Mouse (Mus musculus): ENCODE measurements around the gene Oxa1l.

Oxa1l gene

DNA sequence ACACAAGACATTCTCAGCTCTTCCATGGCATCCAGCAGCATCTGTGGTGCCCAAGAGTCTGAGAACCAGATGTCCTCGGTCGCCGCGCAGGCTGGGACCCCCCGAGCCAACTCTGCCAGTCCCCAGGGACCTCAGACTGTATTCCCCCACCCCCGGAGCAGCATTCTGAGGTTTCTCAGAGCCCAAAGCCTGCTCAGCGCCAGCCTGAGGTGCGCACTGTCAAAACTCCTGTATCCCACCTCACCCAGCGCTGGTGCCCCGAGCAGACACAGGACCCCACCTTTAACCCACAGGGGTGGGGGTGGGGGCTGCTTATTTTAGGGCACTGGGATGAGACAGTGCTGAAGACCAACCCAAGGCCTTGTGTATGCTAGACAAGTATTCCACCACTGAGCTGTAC lies 10.8 kb downstream of the Oxa1l start:
- DNase-seq (ENCODE audit: low spot score in 2 of 2) = no peak

DNA sequence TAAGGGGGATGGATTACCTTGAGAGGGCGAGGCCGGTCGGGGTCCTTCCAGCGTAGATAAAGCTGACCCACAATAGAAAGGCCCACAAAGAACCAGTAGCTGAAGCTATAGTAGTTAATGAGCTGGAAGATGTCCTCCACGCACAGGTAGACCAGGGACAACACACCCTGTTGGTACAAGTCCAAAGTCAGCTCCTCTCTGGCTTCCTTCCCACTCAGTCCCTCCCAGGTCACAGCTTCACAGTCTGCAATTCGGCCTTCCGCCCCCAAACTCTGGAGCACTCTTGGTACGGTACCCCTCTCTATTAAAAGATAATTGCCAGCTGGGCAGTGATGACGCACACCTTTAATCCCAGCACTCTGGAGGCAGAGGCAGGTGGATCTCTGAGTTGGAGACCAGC lies 12.3 kb downstream of the Oxa1l start:
- DNase-seq (ENCODE audit: low spot score in 2 of 2) = no peak

DNA sequence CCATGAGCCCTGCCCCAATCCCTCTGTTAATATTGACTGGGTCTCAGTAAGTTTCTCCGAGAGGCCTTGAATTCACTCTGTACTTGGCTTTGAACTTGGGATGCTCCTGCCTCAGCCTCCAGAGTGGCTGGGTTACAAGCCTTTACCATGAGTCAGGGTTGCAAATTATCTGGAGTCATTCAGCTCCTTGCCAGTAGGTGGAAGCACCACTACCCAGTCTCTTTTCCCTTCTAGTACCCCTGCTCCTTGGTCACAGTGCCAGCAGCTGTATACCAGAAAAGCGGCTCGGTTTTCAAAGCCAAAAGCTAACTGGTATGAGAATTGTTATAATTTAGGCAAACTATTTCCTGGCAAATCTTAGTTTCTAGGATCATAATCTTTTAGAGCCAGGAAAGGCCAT lies 15.3 kb downstream of the Oxa1l start:
- no peak for DNase-seq (ENCODE audit: low spot score in 2 of 2)

DNA sequence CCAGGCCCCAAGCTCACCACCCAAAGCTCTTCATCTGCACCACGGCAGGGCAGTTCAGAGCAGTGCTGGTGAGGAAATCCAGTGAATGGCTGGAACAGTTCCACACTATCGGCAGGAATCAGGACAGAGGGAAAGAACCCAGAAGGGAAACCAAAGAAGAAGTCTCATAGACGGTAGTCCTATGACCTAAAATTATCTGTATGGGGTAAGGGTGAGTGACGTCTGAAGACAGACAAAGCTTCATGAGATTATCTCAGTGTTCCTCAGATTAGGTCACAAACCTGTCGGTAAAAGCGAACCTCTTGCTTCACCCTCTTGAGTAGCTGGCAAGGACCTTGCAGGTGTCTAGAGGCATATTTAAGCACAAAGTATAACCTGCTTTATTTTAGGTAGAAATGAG lies 16.5 kb downstream of the Oxa1l start:
- DNase-seq (ENCODE audit: low spot score in 2 of 2) = no peak

DNA sequence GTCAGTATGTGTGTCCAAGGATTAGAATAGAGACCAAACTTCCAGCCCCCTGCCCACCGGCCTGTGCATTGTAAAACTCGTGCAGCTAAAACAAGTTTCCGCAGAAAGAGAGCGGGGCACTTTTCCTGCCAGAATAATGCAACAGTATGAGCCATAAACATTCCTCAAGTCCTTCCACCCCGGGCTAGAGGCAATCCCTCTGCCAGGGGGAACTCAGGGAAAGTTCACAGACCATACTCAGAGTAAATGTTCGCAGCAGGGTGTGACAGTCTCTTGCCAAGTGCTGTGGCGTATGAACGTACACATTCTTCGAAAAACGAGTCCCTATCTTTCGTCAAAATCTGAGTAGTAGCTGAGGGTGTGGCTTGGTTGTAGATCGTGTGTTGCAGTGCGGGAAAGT lies 18.9 kb downstream of the Oxa1l start:
- DNase-seq (ENCODE audit: low spot score in 2 of 2) = no peak

DNA sequence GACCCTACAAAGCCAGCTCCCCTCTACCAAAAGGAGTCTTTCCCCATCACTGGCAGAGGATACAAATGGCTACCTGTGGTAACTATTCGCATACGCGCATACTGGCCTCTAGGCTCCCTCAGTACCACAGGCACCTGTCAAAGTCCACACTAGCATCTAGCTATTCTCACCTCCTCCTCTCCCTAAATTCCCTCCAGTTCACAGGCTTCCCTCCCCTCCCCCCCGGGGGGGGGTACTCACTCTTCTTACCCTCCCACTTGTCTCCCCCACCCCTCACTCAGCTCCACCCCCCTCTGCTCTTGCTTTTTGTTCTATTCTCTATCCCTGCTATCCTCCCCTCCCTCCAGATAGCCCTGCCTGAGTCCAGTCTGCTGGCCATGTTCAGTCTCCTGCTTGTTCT lies 20.0 kb downstream of the Oxa1l start:
- no peak for DNase-seq (ENCODE audit: low spot score in 2 of 2)

DNA sequence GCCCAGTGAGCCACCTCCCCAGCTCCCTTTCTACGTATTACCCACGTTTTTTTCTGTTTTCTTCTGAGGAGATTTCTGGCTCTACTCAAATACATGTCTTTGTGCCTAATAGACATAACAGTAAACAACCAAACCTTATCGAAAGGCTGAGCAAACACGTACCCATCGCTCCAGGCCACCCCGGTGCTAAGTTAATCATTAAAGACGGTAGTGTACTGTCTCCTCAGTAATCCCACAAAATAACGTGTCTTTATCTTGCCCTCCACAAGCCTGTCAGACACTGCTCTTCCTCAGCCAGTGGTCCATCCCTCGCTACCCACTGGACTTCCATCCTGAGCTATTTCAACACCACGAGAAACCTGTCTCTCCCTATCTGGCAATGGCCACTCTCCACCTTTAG lies 21.2 kb downstream of the Oxa1l start:
- no peak for DNase-seq (ENCODE audit: low spot score in 2 of 2)

DNA sequence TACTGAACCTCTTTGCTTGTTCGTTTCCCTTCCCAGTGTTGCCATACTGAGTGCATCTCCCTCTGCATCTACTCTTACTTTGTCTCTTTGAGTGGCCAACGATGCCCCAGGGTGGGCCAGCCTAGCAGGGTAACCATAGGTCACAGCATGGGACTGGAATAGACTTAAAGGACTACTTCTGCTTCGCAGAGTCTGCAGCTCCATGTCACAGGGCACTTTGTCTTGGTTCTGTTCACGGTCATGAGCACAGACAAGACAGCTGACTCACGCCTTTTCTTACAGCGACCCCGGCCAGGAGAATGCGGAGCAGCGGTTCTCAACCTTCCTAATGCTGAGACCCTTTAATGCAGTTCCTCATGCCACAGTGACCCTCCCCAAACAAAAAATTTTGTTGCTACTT lies 22.0 kb downstream of the Oxa1l start:
- DNase-seq (ENCODE audit: low spot score in 2 of 2) = no peak

DNA sequence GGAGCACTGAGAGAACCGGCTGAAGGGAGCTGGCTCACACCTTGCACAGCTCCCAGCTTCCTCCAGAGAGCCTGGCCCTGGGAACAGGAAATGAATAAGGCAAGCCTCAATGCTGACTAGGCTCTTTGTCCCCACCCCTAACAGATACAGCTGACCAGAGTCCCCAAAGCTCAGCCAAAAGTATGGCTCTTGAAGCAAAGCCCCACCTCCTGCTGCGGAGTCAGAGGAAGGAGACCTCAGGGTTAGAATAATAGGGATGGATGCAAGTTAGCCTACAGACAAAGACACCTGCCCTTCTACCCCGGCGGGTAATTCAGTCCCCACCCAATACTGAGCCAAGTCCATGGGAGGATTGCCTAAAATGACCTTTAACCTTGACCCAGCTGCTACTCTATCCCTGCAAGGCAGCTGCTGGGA lies 22.7 kb downstream of the Oxa1l start:
- DNase-seq (ENCODE audit: low spot score in 2 of 2) = no peak

DNA sequence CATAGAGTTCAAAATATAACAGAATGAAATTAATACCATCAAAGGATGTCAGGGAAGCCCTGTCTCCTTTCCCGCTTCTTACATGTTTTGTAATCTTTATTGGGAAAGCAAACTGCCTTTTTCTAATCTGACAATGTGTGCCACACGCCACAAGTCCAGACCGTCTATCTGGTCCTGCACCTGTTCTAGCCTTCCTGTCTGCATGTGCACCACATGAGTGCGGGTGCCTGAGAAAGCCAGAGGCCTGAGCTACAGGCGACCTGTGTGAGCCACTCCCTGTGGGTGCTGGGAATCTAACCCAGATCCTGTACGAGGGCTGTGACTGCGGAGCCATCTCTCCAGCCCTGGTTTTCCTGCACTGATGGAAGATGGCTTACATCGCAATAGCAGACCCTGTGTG lies 23.8 kb downstream of the Oxa1l start:
- DNase-seq (ENCODE audit: low spot score in 2 of 2) = no peak

DNA sequence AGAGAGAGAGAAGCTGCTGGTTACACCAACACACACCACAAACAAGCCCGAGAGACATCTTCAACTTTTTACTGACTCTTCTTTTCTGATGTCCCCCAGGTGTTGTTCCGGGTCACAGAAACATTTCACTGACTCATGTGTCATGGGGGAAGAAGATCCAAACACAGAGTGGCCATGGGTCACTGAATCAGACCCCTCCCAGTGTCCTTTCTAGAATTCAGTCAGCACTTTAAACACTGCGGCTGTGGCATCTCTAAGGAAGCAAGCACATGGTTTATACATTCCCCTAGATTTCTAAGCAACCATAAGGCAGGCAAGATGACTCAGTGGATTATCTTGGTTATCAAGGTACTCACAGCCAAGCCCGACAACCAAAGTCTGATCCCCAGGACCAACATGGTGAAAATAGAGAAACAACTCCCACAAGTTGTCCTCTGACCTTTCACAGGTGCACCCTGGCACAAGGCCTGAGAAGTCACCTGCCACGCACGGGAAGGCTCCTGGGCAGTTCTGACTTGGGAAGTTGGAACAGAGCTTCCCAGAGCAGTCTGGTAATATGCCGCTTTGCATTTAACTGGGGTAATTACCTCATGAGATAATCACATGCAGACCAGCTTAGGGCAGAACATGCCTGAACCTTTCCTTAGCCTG lies 25.5 kb downstream of the Oxa1l start:
- DNase-seq (ENCODE audit: low spot score in 2 of 2) = no peak

DNA sequence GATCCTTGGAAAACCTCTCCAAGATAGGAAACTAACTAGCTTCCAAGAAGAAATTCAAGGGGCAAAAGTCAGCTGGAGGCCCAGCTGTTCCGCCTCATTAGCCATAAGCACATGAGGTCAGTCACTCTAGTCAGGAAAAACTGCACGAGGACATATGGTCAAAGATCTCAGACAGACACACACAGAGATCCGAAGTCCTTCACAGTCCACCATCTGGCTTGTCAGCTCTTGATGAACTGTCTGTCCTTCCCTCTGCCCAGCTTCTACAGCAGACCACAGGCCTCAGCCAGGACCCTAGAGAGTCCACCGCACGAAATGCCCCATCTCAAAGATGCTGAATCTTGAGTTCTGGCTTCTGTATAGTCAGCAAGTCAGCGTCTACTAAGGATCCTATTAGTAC lies 26.9 kb downstream of the Oxa1l start:
- no peak for DNase-seq (ENCODE audit: low spot score in 2 of 2)

DNA sequence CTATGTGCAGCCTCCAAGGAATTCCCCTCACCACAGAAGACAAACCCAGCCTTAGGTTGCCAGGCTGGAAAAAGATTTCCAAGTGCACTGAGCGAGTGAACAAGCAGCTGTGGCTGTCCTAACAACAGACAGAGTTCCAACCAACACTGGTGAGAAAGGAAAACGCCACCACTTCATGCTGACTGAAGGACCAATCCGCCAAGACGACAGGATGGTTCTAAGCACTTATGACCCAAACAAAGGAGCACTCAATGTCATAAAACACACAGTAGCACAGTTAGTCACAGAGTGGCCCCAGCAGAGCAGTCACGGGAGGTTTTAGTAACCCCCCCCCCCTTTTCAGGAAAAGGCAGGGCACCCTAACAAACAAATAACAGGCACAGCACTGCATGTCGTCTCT lies 30.2 kb downstream of the Oxa1l start:
- no peak for DNase-seq (ENCODE audit: low spot score in 2 of 2)

DNA sequence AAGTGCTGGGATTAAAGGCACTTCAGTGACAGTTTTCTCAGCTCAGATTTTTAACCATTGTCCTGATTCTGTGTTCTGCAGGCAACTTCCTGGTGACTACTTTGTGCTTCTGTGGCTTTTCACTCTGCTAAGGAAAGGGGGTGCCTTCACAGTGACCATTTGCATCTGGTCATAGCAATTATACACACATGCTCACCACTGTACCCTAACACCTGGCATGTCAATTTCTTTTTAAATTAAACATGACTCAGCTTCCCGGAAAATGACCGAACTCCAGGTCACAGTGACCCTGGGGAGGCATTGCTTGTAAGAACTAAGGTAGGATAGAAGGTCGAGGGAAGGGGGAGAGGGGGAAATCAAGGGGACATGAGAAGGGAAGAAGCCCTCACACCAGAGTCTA lies 33.2 kb downstream of the Oxa1l start:
- no peak for DNase-seq (ENCODE audit: low spot score in 2 of 2)

DNA sequence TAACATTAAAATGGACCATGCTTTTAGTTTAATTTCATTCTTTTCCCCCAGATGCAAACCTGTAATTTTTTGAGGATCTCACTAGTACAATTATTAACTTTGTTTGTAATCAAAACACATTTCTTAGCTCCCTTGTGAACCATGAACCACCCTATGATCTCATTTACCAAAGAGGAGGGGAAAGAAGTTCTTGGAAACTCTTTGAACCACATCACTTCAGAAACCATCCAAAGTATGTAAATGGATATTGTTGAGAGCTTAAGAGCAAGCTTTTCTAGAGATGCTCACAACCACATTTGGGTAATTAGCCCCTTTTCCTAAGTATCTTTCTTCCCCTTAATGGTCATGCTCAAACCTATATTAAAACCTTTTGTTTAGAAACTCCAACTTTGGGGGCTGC lies 33.7 kb downstream of the Oxa1l start:
- no peak for DNase-seq (ENCODE audit: low spot score in 2 of 2)

DNA sequence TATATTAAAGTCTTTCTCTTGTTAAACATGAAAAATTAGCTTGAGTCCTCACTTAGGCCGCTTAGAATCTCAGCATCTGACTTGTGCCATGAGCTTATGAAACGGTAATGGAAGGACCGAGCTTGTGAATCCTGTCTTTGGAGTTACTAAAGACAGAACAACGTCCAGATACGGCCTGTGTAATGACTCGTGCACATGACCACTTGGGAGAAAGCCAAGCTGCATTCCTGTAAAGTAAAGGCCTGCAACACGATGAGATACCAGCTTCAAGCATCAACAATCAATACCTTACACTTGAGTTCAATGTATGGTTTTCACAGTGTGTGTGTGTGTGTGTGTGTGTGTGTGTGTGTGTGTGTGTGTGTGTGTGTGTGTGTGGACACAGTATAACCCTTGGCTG lies 36.1 kb downstream of the Oxa1l start:
- DNase-seq (ENCODE audit: low spot score in 2 of 2) = no peak

DNA sequence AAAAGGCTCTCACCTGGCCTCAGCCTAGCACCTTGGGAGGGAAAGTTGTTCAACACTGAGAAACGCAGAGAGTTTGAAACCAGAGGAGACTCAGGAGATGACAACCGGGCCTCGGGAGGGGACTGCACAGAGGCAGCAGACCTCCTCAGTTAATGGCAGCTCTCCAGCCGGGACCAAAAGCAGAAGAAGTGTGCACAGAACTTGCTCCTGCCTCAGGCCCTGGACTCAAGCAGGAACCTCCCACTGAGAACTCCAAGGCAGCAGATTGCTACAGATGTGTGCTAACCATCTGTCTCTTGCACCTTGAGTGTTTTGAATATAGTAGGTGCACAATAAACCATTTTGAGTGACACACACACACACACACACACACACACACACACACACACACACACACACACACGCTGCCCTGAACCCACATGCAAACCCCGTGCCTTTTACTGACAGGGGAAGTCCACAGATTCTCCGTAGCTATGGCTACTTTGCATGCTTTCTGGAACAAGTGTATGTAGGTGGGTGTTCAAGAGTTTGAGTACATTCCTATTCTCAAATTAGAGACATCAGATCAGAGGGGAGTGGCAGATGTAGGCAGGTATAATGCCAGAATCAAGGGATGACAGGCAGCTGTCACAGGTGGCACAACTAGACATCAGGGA lies 37.4 kb downstream of the Oxa1l start:
- no peak for DNase-seq (ENCODE audit: low spot score in 2 of 2)

DNA sequence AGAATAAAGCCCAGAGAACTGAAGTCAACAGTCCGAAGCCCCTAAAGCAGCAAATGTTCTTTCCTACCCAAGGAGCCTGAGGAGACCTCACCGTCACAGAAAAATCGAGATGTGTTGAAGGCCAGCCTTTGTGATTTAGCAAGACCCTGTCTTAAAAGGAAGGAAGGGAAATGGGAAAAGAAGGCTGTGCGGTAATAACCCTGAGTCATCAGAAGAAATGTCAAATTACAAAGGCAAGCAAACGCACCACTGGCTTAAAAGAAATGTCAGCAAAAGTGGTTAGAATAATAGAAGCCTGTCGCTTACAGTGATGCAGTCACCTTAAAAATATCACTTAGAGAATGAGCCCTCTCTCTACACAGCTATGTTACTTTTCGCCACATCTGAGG lies 37.9 kb downstream of the Oxa1l start:
- no peak for DNase-seq (ENCODE audit: low spot score in 2 of 2)

DNA sequence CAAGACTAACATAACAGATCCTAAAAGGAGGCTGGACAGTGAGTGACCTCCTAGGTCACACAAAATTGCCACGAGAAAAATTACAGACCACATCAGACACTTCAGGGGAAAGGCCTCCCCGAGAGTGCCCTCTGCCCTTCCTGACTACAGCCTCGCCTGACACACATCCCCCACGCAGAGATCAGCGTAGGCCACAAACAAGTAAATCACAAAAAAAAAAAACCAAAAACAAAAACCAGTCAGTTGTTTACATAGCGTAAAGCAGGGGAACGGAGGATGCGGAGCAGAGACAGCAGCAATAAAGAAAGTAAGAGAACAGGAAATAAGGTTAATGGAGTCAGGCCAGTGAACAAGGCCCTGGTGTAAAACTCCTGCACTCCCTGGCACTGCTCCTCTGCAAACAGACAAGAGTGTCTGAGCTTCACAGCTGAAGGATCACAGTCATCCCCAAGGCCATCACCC lies 38.3 kb downstream of the Oxa1l start:
- no peak for DNase-seq (ENCODE audit: low spot score in 2 of 2)

DNA sequence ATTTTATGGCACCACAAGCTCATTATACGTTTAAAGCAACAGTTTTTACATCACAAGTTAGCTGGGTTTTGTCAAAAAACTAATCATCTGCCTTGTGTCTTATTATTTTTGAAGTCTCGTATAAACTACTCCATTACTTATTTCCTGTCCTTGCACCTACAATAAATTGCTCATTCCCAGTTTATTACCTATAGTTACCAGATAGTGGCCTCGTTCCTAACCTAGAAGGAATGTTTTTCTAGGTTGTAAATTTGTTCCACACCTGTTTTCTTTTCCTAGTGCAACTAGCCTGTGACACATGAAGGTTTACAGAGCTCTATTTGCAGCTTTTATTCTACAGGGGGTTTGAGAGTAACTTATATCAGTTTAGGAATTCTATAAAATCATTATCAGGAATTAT lies 41.1 kb downstream of the Oxa1l start:
- no peak for DNase-seq (ENCODE audit: low spot score in 2 of 2)

DNA sequence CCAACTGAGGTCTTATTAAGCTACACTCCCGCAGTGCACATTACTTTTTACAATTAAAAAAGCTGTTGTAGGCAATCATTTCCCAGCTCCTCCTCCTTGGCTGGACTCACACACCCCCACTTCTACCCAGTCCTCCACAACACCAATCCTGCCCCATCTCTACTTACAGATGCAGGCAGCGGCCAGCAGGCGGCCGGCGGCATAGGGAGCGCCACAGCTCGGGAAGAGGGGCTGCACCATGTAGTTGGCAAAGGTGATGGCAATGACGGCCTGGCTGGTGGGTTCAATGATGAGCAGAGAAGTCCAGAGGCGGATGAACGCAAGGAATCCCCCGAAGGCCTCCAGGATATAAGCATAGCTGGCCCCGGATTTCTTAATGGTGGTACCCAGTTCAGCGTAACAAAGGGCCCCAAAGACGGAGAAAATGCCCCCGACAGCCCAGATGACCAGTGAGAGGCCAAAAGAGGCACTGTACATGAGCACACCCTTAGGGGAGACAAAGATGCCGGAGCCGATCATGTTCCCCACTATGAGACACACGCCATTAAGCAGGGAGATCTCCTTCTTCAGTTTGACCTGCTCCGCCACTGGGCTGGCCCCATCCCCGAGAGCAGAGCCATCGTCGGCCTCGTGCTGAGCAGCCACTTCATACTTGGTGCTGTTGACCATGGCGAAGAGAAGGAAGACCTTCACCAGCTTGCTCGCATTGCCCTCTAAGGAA lies 47.9 kb downstream of the Oxa1l start:
- no peak for DNase-seq (ENCODE audit: low spot score in 2 of 2)

DNA sequence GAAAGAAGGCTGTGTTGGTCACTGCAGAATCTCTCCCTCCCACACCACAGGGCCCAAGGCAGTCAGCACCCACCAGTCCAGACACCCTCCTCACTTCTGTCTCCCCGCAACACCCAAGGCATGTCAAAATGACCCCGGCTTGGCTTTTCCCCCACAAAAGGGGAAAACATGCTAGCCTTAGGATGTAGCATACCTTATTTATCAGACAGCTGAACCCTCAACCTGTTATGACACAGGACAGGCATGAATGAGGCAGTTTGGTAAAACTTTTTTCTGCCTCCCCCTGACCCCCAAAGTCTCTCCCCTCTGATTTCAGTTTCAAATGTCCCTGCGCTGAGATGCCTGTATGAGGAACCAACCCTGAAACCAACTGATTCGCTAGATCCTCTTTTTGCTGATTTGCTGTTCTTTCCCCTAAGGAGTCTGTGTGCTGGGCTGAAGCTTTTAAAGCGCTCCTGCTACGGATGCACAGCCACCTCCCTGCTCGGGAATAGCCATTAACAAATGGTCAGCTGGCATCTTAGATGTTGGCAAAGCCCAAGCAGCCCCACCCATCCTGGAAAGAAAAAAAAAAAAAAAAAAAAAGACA lies 48.5 kb downstream of the Oxa1l start:
- DNase-seq (ENCODE audit: low spot score in 2 of 2) = no peak
